Mouse (Mus musculus) limb, embryonic 15.5 days (tissue): Measurements from ENCODE around the gene Pim2. TPM values are rescaled to one million over a fixed set of nuclear protein-coding genes. Genes with fewer than 3 reads are reported as not detected.

Source experiments
- ATAC-seq: fragments of 200-750 bp; cut with Nextera tagmentation; 2 replicates; pipeline ENCODE4 v1.8.0; 2017; ENCODE audit warnings: low read depth, moderate TSS enrichment; ENCODE audit not compliant: insufficient number of reproducible peaks, low FRiP score, low TSS enrichment
- H3K27ac ChIP-seq: fragments of 300-500 bp; sonication (generic); 2 replicates; pipeline ENCODE4 v1.5.1; 2015; ENCODE audit warnings: moderate library complexity, mild to moderate bottlenecking, inconsistent platforms
- H3K27me3 ChIP-seq: fragments of 300-500 bp; sonication (generic); 2 replicates; pipeline ENCODE4 v1.6.1; 2015; ENCODE audit warnings: inconsistent platforms
- H3K36me3 ChIP-seq: fragments of 300-500 bp; sonication (generic); 2 replicates; pipeline ENCODE4 v1.6.1; 2015; ENCODE audit warnings: inconsistent platforms
- H3K4me1 ChIP-seq: fragments of 300-500 bp; sonication (generic); 2 replicates; pipeline ENCODE4 v1.6.1; 2015; ENCODE audit warnings: inconsistent platforms
- H3K4me2 ChIP-seq: fragments of 300-500 bp; sonication (generic); 2 replicates; pipeline ENCODE4 v1.6.1; 2015; ENCODE audit warnings: mild to moderate bottlenecking, inconsistent platforms
- H3K4me3 ChIP-seq: fragments of 300-500 bp; sonication (generic); 2 replicates; pipeline ENCODE4 v1.5.1; 2015; ENCODE audit warnings: mild to moderate bottlenecking, inconsistent platforms
- H3K9ac ChIP-seq: fragments of 300-500 bp; sonication (generic); 2 replicates; pipeline ENCODE4 v1.6.1; 2015; ENCODE audit warnings: inconsistent platforms
- H3K9me3 ChIP-seq: fragments of 300-500 bp; sonication (generic); 2 replicates; pipeline ENCODE4 v1.6.1; 2016; ENCODE audit warnings: inconsistent platforms
- WGBS: fragments of 180-500 bp; shearing (Covaris S2); methylation state at CpG from one replicate; pipeline ENCODE4 v1.1.7; 2015; 5-methylcytosine and 5-hydroxymethylcytosine counted together
- polyA plus RNA-seq: library from polyadenylated mRNA; unstranded; fragments of >200 nt; fragmentation: Nextera tagmentation; extraction: Ambion mirVana; gene quantifications from 2 replicates; pipeline ENCODE4 v1.2.1, GENCODE M21; 2015

The Pim2 gene
- polyA plus RNA-seq = 4.8 and 5.1 TPM in 2 replicates

DNA sequence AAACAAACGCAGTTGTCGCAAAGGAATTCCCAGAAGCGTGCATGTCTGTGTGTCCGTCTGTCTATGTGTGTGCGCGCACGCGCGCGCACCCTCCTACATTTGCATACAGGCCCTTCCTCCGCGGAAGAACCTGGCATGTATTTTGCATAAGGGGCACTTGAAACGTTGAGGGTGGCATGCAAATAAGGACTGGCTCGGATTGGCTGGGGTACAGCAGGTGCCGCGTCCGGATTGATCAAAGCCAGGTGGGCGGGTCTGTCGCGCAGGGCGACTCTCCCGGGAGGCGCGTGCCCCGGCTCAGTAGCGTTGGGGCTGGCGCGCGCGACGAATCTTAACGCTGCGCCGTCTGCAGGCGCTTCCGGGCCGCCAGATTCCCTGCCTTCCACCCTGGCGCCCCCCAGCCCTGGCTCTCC, at the start of gene Pim2:
Gene Pim2 (plus strand): TSS at position 256 of the 413 bp plus-strand sequence.
- ATAC-seq = peak; percentile 71
- Histone ChIP-seq H3K4me1 (peaks cover 11% of the 10 kb centered on the region; the same call in 1 of the 2 replicates), H3K9me3 (no peaks in the 10 kb centered on the region), H3K9ac (0 out of 2 replicates have a peak within 1 kb of the TSS, but pooled peaks have one; percentile 31), H3K4me3 (peak within 1 kb of the TSS; percentile 44), H3K36me3 (peaks cover 7% of the 10 kb centered on the region; the same call in 1 of the 2 replicates), H3K4me2 (peak within 1 kb of the TSS; percentile 80), H3K27ac (no peak within 1 kb of the TSS), H3K27me3 (no peaks in the 10 kb centered on the region)
- WGBS = 23% methylated on average over 38 of the region's 38 CpGs

DNA sequence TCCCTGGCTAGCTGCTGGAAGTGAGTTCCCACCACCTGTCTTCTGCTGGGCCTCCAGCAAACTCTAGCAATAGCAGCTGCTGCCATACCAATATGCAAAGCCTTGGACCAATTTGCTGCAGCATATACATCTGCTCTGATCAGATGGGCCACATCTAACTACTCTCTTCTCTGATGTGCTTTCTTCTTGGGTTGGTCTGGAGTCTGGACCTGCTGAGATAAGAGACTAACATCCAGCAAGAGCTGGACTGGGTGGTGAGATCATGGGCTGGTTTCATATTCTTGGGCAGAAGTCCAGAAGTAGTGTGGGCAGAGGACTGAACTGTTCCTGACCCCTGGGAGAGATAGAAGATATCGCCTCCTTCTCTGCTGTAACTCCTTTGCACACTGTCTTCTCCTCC, 40.9 kb upstream of the Pim2 start:
- Histone ChIP-seq H3K4me1 (no peaks in the 10 kb centered on the region), H3K9ac (no peak overlapping the region), H3K36me3 (no peaks in the 10 kb centered on the region), H3K4me3 (no peak overlapping the region), H3K9me3 (no peaks in the 10 kb centered on the region), H3K27ac (no peak overlapping the region), H3K27me3 (no peaks in the 10 kb centered on the region), H3K4me2 (no peak overlapping the region)
- 87% methylated on average over 1 of the region's 1 CpGs for WGBS
- ATAC-seq = no peak

DNA sequence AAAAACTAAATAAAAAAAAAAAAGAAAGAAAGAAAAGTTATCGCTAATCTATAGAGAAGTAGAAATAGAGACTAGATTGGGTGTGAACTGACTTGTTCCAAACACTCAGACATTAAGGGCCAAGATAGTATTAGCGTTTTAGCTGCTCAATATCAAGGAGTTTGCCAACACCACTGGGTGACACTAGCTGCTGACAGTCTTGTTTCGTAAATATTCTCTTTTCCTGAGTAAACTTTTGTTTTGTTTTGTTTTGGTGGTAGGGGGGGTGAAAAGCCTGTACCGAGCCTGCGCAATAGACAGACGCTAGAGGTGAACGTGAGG, 37.3 kb upstream of the Pim2 start:
- Histone ChIP-seq H3K27me3 (no peaks in the 10 kb centered on the region), H3K27ac (peak overlapping the region; percentile 63; the same call in 1 of the 2 replicates), H3K4me1 (no peaks in the 10 kb centered on the region), H3K4me3 (peak overlapping the region; percentile 68), H3K4me2 (peak overlapping the region; percentile 42), H3K9ac (no peak overlapping the region), H3K9me3 (no peaks in the 10 kb centered on the region), H3K36me3 (no peaks in the 10 kb centered on the region)
- WGBS = 19% methylated on average over 7 of the region's 7 CpGs
- ATAC-seq = no peak

DNA sequence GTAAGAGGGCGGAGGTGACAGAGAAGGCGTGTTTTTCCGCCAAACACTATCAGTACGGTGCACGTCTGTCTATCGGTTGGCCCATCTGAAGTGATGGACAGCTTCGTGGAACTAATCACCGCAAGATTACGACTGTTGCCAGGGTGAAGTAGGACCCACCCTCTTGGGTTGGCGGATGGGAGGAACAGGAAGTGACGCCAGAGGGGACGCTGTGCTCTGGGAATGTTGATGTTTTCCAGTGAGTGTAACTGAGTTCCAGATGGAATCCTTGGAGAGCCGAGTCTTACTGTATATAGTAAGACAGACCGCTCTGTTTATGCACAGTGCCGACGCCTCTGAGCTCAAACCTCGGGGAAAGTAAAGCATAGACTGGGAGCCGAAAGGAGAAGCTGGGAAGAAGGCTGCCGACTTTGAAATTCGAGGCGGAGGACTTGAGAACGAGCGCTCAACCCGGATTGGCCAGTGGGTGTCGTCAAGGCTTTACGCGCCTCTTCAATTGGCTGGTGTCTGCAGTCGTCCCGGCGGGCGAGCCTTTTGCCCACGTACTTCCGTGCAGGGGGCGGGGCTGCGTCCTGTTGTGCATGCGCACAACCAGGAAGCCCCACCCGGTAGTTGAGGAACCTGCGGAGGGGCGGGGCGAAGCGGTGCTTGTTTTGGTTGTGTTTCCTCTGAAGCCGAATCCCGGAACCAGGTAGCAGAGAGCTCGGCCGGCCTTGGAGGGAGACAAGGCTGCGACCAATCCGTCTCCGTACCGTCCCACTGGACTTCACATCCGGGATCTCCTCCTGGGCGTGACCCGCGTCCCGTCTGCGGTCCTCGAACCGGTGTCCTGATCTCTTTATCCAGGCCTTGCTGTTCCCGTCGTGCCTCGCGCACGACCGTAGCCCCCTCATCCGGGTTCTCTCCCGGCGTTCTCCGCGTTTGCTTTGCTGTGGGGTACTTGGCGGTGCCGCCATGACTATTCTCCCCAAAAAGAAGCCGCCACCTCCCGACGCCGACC, 36.6 kb upstream of the Pim2 start, which contains the start of gene Otud5:
Gene Otud5 (plus strand): TSS at position 202 of the 1,000 bp plus-strand sequence.
- H3K4me1 ChIP-seq = no peaks in the 10 kb centered on the region
- peak within 1 kb of the TSS; percentile 94 for H3K27ac ChIP-seq
- no peaks in the 10 kb centered on the region for H3K27me3 ChIP-seq
- peak within 1 kb of the TSS; percentile 56 for H3K4me2 ChIP-seq
- H3K36me3 ChIP-seq = no peaks in the 10 kb centered on the region
- peak; percentile 97 for ATAC-seq
- peak within 1 kb of the TSS; percentile 67 for H3K9ac ChIP-seq
- H3K4me3 ChIP-seq = peak within 1 kb of the TSS; percentile 68
- no peaks in the 10 kb centered on the region for H3K9me3 ChIP-seq
- 19% methylated on average over 74 of the region's 74 CpGs for WGBS

DNA sequence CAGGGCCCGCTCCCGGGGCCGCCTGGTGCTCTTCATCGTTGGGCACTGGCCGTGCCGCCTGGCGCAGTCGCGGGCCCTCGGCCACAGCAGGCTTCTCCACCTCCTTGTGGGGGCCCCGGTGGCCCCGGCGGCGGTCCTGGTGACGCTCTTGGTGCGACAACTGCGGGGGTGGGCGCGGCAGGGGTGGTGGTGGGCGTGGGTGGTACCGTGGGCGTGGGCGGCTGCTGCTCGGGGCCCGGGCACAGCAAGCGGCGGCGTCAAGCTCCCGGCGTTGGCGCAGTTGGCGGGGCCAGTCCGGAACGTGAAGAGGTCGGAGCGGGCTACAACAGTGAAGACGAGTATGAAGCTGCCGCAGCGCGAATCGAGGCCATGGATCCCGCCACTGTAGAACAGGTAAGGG, 35.7 kb upstream of the Pim2 start:
- peak overlapping the region; percentile 56 for H3K4me2 ChIP-seq
- peak overlapping the region; percentile 91 for H3K27ac ChIP-seq
- WGBS = 27% methylated on average over 42 of the region's 42 CpGs
- H3K9ac ChIP-seq = peak overlapping the region; percentile 67
- H3K4me1 ChIP-seq = no peaks in the 10 kb centered on the region
- no peak for ATAC-seq
- peak overlapping the region; percentile 68 for H3K4me3 ChIP-seq
- no peaks in the 10 kb centered on the region for H3K9me3 ChIP-seq
- H3K27me3 ChIP-seq = no peaks in the 10 kb centered on the region
- H3K36me3 ChIP-seq = no peaks in the 10 kb centered on the region

DNA sequence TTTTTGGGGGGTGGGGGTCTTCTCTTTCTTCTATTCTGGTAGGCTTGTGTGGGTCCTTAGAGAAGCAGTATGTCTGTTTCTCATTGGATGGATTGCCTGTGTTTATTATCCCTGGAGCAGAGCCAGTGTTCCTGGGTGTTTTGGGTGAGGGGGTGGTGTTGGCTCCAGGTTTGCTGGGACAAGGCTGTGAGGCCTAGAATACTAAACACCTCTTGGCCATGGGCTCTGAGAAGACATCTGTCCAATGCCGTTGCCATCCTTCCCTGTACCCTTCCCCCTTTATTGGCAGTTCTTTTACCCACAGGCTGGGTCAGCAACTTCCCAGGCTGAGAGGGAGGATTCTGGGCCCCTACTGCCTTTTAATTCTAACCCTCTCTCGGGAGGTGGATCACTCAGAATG, 30.2 kb upstream of the Pim2 start:
- Histone ChIP-seq H3K4me3 (no peak overlapping the region), H3K27me3 (no peaks in the 10 kb centered on the region), H3K36me3 (0 out of 2 replicates have a peak, but pooled peaks cover 3% of the 10 kb centered on the region), H3K9me3 (no peaks in the 10 kb centered on the region), H3K9ac (no peak overlapping the region), H3K27ac (no peak overlapping the region), H3K4me2 (no peak overlapping the region), H3K4me1 (no peaks in the 10 kb centered on the region)
- ATAC-seq = no peak
- 62% methylated on average over 2 of the region's 2 CpGs for WGBS

DNA sequence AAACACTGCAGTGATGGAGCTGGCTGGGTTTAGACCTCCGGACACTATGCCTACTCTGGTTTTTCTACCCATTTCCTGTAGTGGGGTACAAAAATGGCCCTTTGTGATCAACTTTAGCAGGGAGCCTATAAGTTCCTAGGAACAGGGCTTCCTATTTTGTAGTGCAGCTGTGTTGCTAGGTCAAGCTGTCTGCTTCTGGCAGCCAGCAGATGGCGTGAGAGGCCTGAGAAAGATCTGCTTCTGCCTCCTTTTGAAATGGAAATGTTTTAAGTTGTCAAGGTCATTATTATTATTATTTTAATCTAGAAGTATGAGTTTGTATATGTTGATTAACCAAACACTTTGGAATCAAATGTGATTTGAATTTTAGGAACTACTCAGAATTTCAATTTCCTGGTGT, 23.5 kb upstream of the Pim2 start:
- WGBS = 42% methylated on average over 2 of the region's 2 CpGs
- no peaks in the 10 kb centered on the region for H3K4me1 ChIP-seq
- no peak for ATAC-seq
- no peak overlapping the region for H3K9ac ChIP-seq
- 0 out of 2 replicates have a peak, but pooled peaks cover 3% of the 10 kb centered on the region for H3K36me3 ChIP-seq
- no peak overlapping the region for H3K4me3 ChIP-seq
- no peak overlapping the region for H3K27ac ChIP-seq
- no peaks in the 10 kb centered on the region for H3K9me3 ChIP-seq
- H3K4me2 ChIP-seq = no peak overlapping the region
- no peaks in the 10 kb centered on the region for H3K27me3 ChIP-seq

DNA sequence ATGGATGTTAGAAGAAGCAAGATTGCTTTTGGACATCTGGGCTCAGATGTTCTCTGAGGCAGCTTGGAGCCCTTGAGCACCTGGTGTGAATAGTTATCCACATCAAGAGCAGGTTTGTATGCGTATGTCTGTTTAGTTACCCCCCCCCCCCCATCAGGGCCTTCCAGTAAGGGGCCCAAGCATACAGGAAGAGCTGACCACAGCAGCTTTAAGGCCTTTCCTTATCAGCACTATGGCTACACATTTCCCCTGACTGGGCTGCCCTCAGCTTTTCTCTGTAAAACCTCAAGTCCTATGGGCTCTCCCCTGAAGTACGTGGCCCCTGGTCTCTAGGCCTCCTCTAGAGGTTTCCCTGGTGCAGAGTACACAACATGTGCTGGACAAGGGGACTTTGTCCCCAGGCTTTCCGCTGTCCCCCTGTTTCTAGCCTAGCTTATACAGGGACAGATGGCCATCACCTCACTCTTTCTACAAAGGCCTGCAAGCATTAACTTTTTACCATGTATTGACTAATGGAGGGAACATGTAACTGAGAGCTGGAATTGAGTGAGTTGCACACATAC, 18.8 kb upstream of the Pim2 start:
- H3K4me1 ChIP-seq = no peaks in the 10 kb centered on the region
- H3K9ac ChIP-seq = no peak overlapping the region
- no peaks in the 10 kb centered on the region for H3K9me3 ChIP-seq
- no peak overlapping the region for H3K27ac ChIP-seq
- H3K4me3 ChIP-seq = no peak overlapping the region
- H3K36me3 ChIP-seq = 0 out of 2 replicates have a peak, but pooled peaks cover 4% of the 10 kb centered on the region
- WGBS = 75% methylated on average over 3 of the region's 3 CpGs
- ATAC-seq = no peak
- no peaks in the 10 kb centered on the region for H3K27me3 ChIP-seq
- H3K4me2 ChIP-seq = no peak overlapping the region

DNA sequence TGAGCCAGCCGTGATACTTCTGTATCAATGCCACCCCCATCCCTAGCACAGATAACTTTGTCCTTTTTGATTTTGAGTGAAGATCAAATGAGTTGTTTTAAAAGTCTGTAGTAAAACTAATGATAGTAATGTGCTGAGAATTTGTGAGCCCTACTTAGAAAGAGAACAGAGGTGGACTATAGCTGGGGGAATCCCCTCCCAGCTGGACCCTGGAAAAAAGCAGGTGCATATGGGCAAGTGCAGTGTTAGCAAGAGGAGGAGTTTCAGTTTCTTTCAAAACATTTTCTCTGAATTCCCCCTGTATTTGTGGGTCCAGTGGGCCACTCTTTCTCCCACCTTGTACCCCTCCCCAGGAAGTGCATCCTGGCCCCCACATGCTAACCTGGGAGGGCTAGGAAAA, 14.9 kb upstream of the Pim2 start:
- 88% methylated on average over 1 of the region's 1 CpGs for WGBS
- ATAC-seq = no peak
- Histone ChIP-seq H3K4me3 (no peak overlapping the region), H3K27me3 (no peaks in the 10 kb centered on the region), H3K4me2 (no peak overlapping the region), H3K9ac (no peak overlapping the region), H3K9me3 (no peaks in the 10 kb centered on the region), H3K4me1 (no peaks in the 10 kb centered on the region), H3K36me3 (peaks cover 11% of the 10 kb centered on the region; the same call in 1 of the 2 replicates), H3K27ac (no peak overlapping the region)

DNA sequence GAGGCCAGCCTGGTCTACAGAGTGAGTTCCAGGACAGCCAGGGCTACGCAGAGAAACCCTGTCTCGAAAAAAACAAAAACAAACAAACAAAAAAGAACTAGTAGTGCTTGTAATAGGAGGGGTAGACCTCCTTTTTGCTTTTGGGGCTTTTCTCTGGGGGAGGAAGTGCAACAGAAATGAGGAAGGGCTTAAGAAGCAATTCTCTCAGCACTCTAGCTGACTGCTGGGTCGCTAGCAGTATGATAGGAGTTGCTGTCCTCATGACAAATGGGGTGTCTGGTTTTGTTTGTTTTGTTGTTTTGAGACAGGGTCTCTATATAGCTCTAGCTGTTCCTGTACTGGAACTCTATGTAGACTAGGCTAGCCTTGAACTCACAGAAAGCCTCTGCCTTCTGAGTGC, 13.5 kb upstream of the Pim2 start:
- no peak for ATAC-seq
- Histone ChIP-seq H3K27ac (no peak overlapping the region), H3K9me3 (no peaks in the 10 kb centered on the region), H3K27me3 (no peaks in the 10 kb centered on the region), H3K9ac (no peak overlapping the region), H3K4me3 (no peak overlapping the region), H3K4me1 (no peaks in the 10 kb centered on the region), H3K36me3 (peaks cover 11% of the 10 kb centered on the region; the same call in 1 of the 2 replicates), H3K4me2 (no peak overlapping the region)
- 66% methylated on average over 3 of the region's 3 CpGs for WGBS

DNA sequence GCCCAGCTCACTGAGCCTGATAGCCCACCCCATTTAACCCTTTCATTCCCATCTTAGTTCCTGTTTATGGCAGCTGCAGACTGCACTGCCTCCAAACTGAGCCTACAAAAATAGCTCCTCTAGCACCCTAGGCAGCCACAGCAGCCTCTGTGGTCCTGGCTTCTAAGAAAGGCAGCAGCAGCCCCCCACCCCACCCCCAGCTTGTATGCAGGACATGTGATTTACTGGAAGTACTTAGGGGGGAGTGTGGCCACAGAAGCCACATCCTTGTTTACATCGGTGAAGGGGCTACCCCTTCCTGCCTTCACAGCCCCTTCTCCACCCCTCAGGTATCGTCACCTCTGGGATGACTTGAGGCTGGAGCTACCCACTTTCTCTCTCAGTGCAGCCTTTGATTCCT, 12.7 kb upstream of the Pim2 start:
- no peak overlapping the region for H3K27ac ChIP-seq
- H3K36me3 ChIP-seq = peaks cover 11% of the 10 kb centered on the region; the same call in 1 of the 2 replicates
- ATAC-seq = no peak
- WGBS = 68% methylated on average over 2 of the region's 2 CpGs
- no peaks in the 10 kb centered on the region for H3K9me3 ChIP-seq
- no peaks in the 10 kb centered on the region for H3K27me3 ChIP-seq
- H3K4me1 ChIP-seq = no peaks in the 10 kb centered on the region
- H3K4me3 ChIP-seq = no peak overlapping the region
- H3K4me2 ChIP-seq = no peak overlapping the region
- H3K9ac ChIP-seq = no peak overlapping the region

DNA sequence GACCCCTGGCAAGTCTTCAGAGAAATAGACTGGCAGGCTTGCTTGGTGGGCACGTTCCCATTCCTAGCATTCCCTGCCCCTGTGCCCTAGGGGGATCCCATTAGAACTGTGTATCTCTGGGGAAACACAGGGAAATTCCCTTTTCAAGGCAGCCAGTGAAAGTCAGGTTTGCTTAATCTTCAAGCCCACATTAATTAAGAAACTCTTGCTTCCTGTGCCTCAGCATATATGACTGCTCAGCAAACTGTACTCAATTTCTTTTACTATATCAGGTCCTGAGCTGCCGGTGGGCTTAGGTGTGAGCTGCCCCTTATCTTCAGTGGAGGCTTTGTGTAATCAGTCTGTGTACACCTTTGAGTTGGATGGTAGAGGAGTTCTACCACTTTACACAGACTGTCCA, 12.3 kb upstream of the Pim2 start:
- Histone ChIP-seq H3K27ac (no peak overlapping the region), H3K36me3 (peaks cover 11% of the 10 kb centered on the region; the same call in 1 of the 2 replicates), H3K4me3 (no peak overlapping the region), H3K9ac (no peak overlapping the region), H3K27me3 (no peaks in the 10 kb centered on the region), H3K4me2 (no peak overlapping the region), H3K9me3 (no peaks in the 10 kb centered on the region), H3K4me1 (no peaks in the 10 kb centered on the region)
- ATAC-seq = no peak
- WGBS = 68% methylated on average over 2 of the region's 2 CpGs
